Mouse (Mus musculus) midbrain, embryonic 12.5 days (tissue): ENCODE results near the gene Adam1b. TPM values are rescaled to one million over a fixed set of nuclear protein-coding genes. Genes with fewer than 3 reads are reported as not detected.

Source experiments
- ATAC-seq: fragments of 200-750 bp; cut with Nextera tagmentation; 2 replicates; pipeline ENCODE4 v1.8.0; 2017; ENCODE audit warnings: low read depth, moderate TSS enrichment, moderate library complexity; ENCODE audit not compliant: low FRiP score
- H3K27ac ChIP-seq: fragments of 300-500 bp; sonication (generic); replicated peaks from 2 replicates; pipeline ENCODE4 v1.5.1; 2016; ENCODE audit warnings: mild to moderate bottlenecking
- H3K27me3 ChIP-seq: fragments of 300-500 bp; sonication (generic); 2 replicates; pipeline ENCODE4 v1.6.1; 2016; ENCODE audit warnings: mild to moderate bottlenecking
- H3K36me3 ChIP-seq: fragments of 300-500 bp; sonication (generic); 2 replicates; pipeline ENCODE4 v1.6.1; 2016
- H3K4me1 ChIP-seq: fragments of 300-500 bp; sonication (generic); 2 replicates; pipeline ENCODE4 v1.6.1; 2016
- H3K4me2 ChIP-seq: fragments of 300-500 bp; sonication (generic); replicated peaks from 2 replicates; pipeline ENCODE4 v1.6.1; 2016; ENCODE audit warnings: mild to moderate bottlenecking, moderate library complexity
- H3K4me3 ChIP-seq: fragments of 300-500 bp; sonication (generic); 2 replicates; pipeline ENCODE4 v1.5.1; 2016; ENCODE audit warnings: mild to moderate bottlenecking
- H3K9ac ChIP-seq: fragments of 300-500 bp; sonication (generic); replicated peaks from 2 replicates; pipeline ENCODE4 v1.6.1; 2016; ENCODE audit warnings: mild to moderate bottlenecking, moderate library complexity
- H3K9me3 ChIP-seq: fragments of 300-500 bp; sonication (generic); 2 replicates; pipeline ENCODE4 v1.6.1; 2016; ENCODE audit warnings: mild to moderate bottlenecking
- WGBS: fragments of 180-500 bp; shearing (Covaris S2); methylation state at CpG from one replicate; pipeline ENCODE4 v1.1.7; 2016; 5-methylcytosine and 5-hydroxymethylcytosine counted together
- polyA plus RNA-seq: library from polyadenylated mRNA; unstranded; fragments of >200 nt; fragmentation: Nextera tagmentation; extraction: Ambion mirVana; gene quantifications from 2 replicates; pipeline ENCODE4 v1.2.1, GENCODE M21; 2016

Gene Adam1b
- 0.07 TPM in 1 of 2 replicates, not detected in the other for polyA plus RNA-seq

- no peak within 1 kb of the TSS for H3K4me3 ChIP-seq
- 86% methylated on average over 3 of the region's 3 CpGs for WGBS
- H3K27me3 ChIP-seq = no peaks in the 10 kb centered on the region
Measured at GRCm38 (mm10) chr5:121503231-121503630, at the start of gene Adam1b. Gene Adam1b (minus strand): TSS chr5:121503435.

GRCm38 (mm10) chr5:121549196-121549595 is 46.0 kb upstream of the Adam1b start:
- 87% methylated on average over 7 of the region's 7 CpGs for whole genome bisulfite sequencing
- H3K4me2 ChIP-seq = no peak overlapping the region
- no peaks in the 10 kb centered on the region for H3K36me3 ChIP-seq
- no peaks in the 10 kb centered on the region for H3K27me3 ChIP-seq
- no peaks in the 10 kb centered on the region for H3K9me3 ChIP-seq
- no peak for ATAC-seq
- H3K9ac ChIP-seq = no peak overlapping the region
- H3K4me1 ChIP-seq = peaks cover 12% of the 10 kb centered on the region
- no peak overlapping the region for H3K27ac ChIP-seq
- H3K4me3 ChIP-seq = no peak overlapping the region

More at GRCm38 (mm10) chr5:121503231-121503630, at the start of gene Adam1b:
- H3K36me3 ChIP-seq = no peaks in the 10 kb centered on the region
- no peak within 1 kb of the TSS for H3K9ac ChIP-seq
- no peak for ATAC-seq
- no peaks in the 10 kb centered on the region for H3K9me3 ChIP-seq
- H3K27ac ChIP-seq = no peak within 1 kb of the TSS
- no peaks in the 10 kb centered on the region for H3K4me1 ChIP-seq
- H3K4me2 ChIP-seq = no peak within 1 kb of the TSS

GRCm38 (mm10) chr5:121547084-121547483 is 43.8 kb upstream of the Adam1b start:
- Histone ChIP-seq H3K4me1 (peaks cover 28% of the 10 kb centered on the region), H3K27ac (no peak overlapping the region), H3K9ac (no peak overlapping the region), H3K4me3 (no peak overlapping the region), H3K9me3 (no peaks in the 10 kb centered on the region), H3K4me2 (no peak overlapping the region), H3K27me3 (no peaks in the 10 kb centered on the region), H3K36me3 (no peaks in the 10 kb centered on the region)
- no peak for ATAC-seq
- 91% methylated on average over 3 of the region's 3 CpGs for WGBS

- H3K27ac ChIP-seq = no peak overlapping the region
- peak overlapping the region; percentile 79 for H3K4me2 ChIP-seq
- peak overlapping the region; percentile 96 for H3K9ac ChIP-seq
- no peak for ATAC-seq
- H3K4me1 ChIP-seq = peaks cover 28% of the 10 kb centered on the region
- H3K27me3 ChIP-seq = no peaks in the 10 kb centered on the region
- peak overlapping the region; percentile 100 for H3K4me3 ChIP-seq
- H3K36me3 ChIP-seq = no peaks in the 10 kb centered on the region
- WGBS = 46% methylated on average over 6 of the region's 6 CpGs
- H3K9me3 ChIP-seq = no peaks in the 10 kb centered on the region
Measured at GRCm38 (mm10) chr5:121546530-121546895, 43.3 kb upstream of the Adam1b start.

- Histone ChIP-seq H3K27ac (peak within 1 kb of the TSS; percentile 97), H3K4me1 (peaks cover 28% of the 10 kb centered on the region), H3K9ac (peak within 1 kb of the TSS; percentile 96), H3K4me2 (peak within 1 kb of the TSS; percentile 79), H3K9me3 (no peaks in the 10 kb centered on the region), H3K36me3 (no peaks in the 10 kb centered on the region), H3K4me3 (peak within 1 kb of the TSS; percentile 100), H3K27me3 (no peaks in the 10 kb centered on the region)
- 2% methylated on average over 53 of the region's 55 CpGs for WGBS
- peak; percentile 95 for ATAC-seq
Measured at GRCm38 (mm10) chr5:121545793-121546529, 42.7 kb upstream of the Adam1b start, which contains the start of gene Mapkapk5. Gene Mapkapk5 (minus strand): TSS chr5:121545905.

GRCm38 (mm10) chr5:121544910-121545792 is 41.9 kb upstream of the Adam1b start, which contains the start of the genes Adam1a and Gm42878:
Gene Adam1a (minus strand): TSS chr5:121545482.
Gene Gm42878 (minus strand): TSS chr5:121545482.
- ATAC-seq = peak; percentile 66
- Histone ChIP-seq H3K4me1 (peaks cover 28% of the 10 kb centered on the region), H3K4me2 (peak within 1 kb of the TSS; percentile 79), H3K9me3 (no peaks in the 10 kb centered on the region), H3K27me3 (no peaks in the 10 kb centered on the region), H3K9ac (peak within 1 kb of the TSS; percentile 96), H3K36me3 (no peaks in the 10 kb centered on the region), H3K4me3 (peak within 1 kb of the TSS; percentile 100), H3K27ac (peak within 1 kb of the TSS; percentile 97)
- WGBS = under 1% methylated on average over 57 of the region's 97 CpGs

- Histone ChIP-seq H3K9me3 (no peaks in the 10 kb centered on the region), H3K27ac (no peak overlapping the region), H3K9ac (no peak overlapping the region), H3K4me2 (no peak overlapping the region; the same call in 1 of the 2 replicates), H3K4me3 (no peak overlapping the region), H3K4me1 (peaks cover 28% of the 10 kb centered on the region), H3K36me3 (0 out of 2 replicates have a peak, but pooled peaks cover 6% of the 10 kb centered on the region), H3K27me3 (no peaks in the 10 kb centered on the region)
- 77% methylated on average over 3 of the region's 3 CpGs for WGBS
- ATAC-seq = no peak
Measured at GRCm38 (mm10) chr5:121543370-121543769, 40.1 kb upstream of the Adam1b start.

- no peaks in the 10 kb centered on the region for H3K9me3 ChIP-seq
- no peak overlapping the region for H3K9ac ChIP-seq
- H3K4me2 ChIP-seq = no peak overlapping the region
- no peak overlapping the region for H3K27ac ChIP-seq
- H3K27me3 ChIP-seq = no peaks in the 10 kb centered on the region
- no peak for ATAC-seq
- H3K4me1 ChIP-seq = peaks cover 23% of the 10 kb centered on the region
- no peak overlapping the region for H3K4me3 ChIP-seq
- 90% methylated on average over 7 of the region's 7 CpGs for WGBS
- peaks cover 17% of the 10 kb centered on the region for H3K36me3 ChIP-seq
Measured at GRCm38 (mm10) chr5:121541235-121541634, 38.0 kb upstream of the Adam1b start.

- Histone ChIP-seq H3K36me3 (peaks cover 29% of the 10 kb centered on the region), H3K9ac (no peak overlapping the region), H3K27ac (no peak overlapping the region), H3K9me3 (no peaks in the 10 kb centered on the region), H3K27me3 (no peaks in the 10 kb centered on the region), H3K4me3 (no peak overlapping the region), H3K4me1 (peaks cover 22% of the 10 kb centered on the region), H3K4me2 (no peak overlapping the region)
- WGBS = 96% methylated on average over 5 of the region's 5 CpGs
- ATAC-seq = no peak
Measured at GRCm38 (mm10) chr5:121540066-121540465, 36.8 kb upstream of the Adam1b start.

- no peak for ATAC-seq
- Histone ChIP-seq H3K4me2 (no peak overlapping the region), H3K27ac (no peak overlapping the region), H3K36me3 (peaks cover 51% of the 10 kb centered on the region), H3K9me3 (no peaks in the 10 kb centered on the region), H3K9ac (no peak overlapping the region), H3K4me1 (peaks cover 4% of the 10 kb centered on the region; the same call in 1 of the 2 replicates), H3K4me3 (no peak overlapping the region), H3K27me3 (no peaks in the 10 kb centered on the region)
- 81% methylated on average over 2 of the region's 2 CpGs for WGBS
Measured at GRCm38 (mm10) chr5:121537588-121537987, 34.4 kb upstream of the Adam1b start.

GRCm38 (mm10) chr5:121536921-121537555 is 33.8 kb upstream of the Adam1b start:
- H3K27ac ChIP-seq = no peak overlapping the region
- no peaks in the 10 kb centered on the region for H3K9me3 ChIP-seq
- no peaks in the 10 kb centered on the region for H3K27me3 ChIP-seq
- ATAC-seq = no peak
- H3K36me3 ChIP-seq = peaks cover 57% of the 10 kb centered on the region
- H3K9ac ChIP-seq = no peak overlapping the region
- no peak overlapping the region for H3K4me3 ChIP-seq
- 65% methylated on average over 7 of the region's 7 CpGs for WGBS
- no peaks in the 10 kb centered on the region for H3K4me1 ChIP-seq
- H3K4me2 ChIP-seq = no peak overlapping the region
